Mouse (Mus musculus): Measurements from ENCODE around the gene Tmem107.

The Tmem107 gene

GRCm38 (mm10) chr11:69059357-69059974 is 11.1 kb upstream of the Tmem107 start, which contains the start of gene Borcs6:
Borcs6 (plus strand) TSS chr11:69059717.
- CTCF ChIA-PET = interaction anchor here (0.6 to 1.5 kb wide), 2 partner anchors 19 to 1041 kb away, joined by 3 to 5 read pairs; no protein-coding TSS in a partner anchor

DNA sequence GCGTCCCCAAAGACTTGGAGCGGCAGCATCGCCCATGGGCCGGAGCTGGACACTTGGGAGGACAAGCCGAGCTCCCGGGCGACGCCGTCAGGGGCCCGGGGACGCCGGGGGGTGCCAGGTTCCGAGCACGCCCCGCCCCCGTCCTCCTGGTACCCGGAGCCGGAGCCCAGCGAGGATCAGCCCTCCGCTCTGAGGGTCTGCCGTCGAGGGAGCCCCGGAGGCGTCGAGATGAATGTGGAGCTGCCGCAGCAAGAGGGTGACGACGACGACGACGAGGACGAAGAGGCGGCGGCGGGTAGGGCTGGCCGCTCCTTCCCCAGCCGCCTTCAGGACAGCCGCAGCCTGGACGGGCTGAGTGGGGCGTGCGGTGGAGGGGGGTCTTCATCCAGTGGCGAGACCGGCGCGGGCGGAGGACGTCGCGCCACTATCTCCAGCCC is 10.6 kb upstream of the Tmem107 start:
- CTCF ChIA-PET = interaction anchor here (1.5 kb wide), 1 partner anchor 19 kb away, joined by 5 read pairs; no protein-coding TSS in a partner anchor

GRCm38 (mm10) chr11:69060448-69061254 is 10.0 kb upstream of the Tmem107 start:
- CTCF ChIA-PET = interaction anchor here (0.5 to 1.5 kb wide), 4 partner anchors 19 to 44 kb away, joined by 3 to 6 read pairs (median 4); no protein-coding TSS in a partner anchor

- CTCF ChIA-PET = interaction anchor here (0.6 to 0.9 kb wide), 2 partner anchors 20 to 32 kb away, joined by 3 to 6 read pairs; no protein-coding TSS in a partner anchor
Measured at GRCm38 (mm10) chr11:69061255-69061912, 9.2 kb upstream of the Tmem107 start.

DNA sequence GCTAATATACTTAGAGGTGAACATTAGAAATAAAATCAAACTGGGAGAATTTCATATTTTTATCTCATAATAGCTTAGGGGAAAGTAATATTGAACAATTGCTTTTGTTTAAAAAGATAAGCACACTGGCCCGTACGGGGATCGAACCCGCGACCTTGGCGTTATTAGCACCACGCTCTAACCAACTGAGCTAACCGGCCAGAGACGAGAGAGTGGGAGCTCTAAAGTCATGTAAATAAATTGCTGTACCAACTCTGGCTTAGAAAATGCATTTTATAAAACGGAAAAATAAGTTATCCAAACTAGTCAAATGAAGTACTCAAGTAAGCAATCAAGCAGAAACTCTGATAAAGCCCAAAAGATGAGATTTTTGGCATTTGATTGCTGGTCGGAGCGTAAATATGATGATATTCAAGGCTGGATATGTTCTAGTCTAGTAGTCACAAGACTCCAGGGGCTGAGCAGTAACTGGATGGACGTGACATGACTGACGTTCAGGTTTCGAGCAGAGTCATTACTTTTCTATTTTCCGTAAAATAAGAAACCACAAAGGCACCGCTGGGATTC is 8.3 kb upstream of the Tmem107 start:
- CTCF ChIA-PET = interaction anchor here (0.9 to 1.8 kb wide), 2 partner anchors 21 to 60 kb away, joined by 4 to 6 read pairs; partner anchors contain the start of gene 9130213A22Rik

DNA sequence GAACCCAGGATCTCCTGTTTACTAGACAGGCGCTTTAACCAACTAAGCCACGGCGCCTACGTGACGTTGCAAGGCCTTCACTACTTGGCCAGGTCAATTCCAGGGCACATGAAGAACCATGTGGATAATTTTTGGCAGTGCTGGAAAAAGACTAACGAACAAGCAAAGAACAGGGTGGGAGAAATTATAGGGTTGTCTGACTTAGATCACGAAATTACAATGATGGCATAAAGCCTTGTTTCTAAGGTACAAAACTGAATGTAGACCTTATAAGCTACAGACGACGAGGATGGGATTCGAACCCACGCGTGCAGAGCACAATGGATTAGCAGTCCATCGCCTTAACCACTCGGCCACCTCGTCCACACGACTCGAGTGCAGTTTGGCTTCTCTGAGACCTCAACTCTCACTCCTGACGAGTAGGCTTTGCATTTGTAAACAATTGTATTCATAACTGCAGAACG is 7.8 kb upstream of the Tmem107 start:
- CTCF ChIA-PET = interaction anchor here (0.6 to 1.8 kb wide), 4 partner anchors 21 to 137 kb away, joined by 3 to 8 read pairs (median 5); partner anchors contain the start of gene 9130213A22Rik

DNA sequence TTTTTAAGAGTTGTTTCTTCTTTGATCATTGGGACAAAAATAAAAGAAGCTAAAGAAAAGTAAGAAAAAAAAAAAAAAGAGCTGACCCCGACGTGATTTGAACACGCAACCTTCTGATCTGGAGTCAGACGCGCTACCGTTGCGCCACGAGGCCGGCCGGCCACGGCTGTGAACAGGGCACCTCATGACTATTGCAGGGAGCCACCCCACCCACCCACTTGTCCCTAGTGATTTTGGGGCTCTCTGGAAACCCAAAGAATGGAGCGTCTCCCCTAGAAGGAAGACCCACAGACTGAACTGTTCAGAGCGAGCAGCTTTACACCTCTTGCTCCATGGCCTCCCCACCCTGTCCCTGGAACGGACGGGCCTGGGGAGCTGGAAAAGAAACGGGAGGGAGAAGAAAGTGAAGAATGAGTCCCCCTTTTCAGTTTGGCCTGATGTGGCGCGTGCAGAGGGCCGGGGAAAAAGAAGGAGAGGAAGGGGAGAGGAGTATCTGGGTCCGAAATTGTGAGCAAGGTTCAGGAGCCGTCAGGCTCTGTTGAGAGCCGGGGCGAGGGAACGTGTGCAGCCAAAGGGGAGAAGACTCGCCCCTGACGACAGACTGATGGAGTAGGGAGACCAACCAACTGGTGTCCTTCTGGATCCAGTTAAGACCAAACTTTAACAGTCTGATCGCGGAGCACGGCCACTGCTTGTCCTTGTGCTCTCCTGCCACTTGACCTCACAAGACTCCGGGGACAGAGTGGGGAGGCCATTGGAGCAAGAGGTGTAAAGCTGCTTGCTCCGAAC is 7.0 kb upstream of the Tmem107 start:
- CTCF ChIA-PET = interaction anchor here (0.6 to 1.8 kb wide), 6 partner anchors 21 to 138 kb away, joined by 3 to 8 read pairs (median 4); no protein-coding TSS in a partner anchor

- CTCF ChIA-PET = interaction anchor here (1.0 to 1.4 kb wide), 2 partner anchors 36 to 59 kb away, joined by 3 to 5 read pairs; no protein-coding TSS in a partner anchor
Measured at GRCm38 (mm10) chr11:69064259-69065133, 6.1 kb upstream of the Tmem107 start.

- CTCF ChIA-PET = interaction anchor here (0.8 to 1.4 kb wide), 2 partner anchors 19 to 35 kb away, joined by 3 to 13 read pairs; no protein-coding TSS in a partner anchor
Measured at GRCm38 (mm10) chr11:69065394-69065925, 5.1 kb upstream of the Tmem107 start.

- CTCF ChIA-PET = interaction anchor here (0.8 to 2.0 kb wide), 4 partner anchors 20 to 84 kb away, joined by 3 to 13 read pairs (median 4); partner anchors contain the start of gene 9130213A22Rik
Measured at GRCm38 (mm10) chr11:69066163-69066861, 4.3 kb upstream of the Tmem107 start.

DNA sequence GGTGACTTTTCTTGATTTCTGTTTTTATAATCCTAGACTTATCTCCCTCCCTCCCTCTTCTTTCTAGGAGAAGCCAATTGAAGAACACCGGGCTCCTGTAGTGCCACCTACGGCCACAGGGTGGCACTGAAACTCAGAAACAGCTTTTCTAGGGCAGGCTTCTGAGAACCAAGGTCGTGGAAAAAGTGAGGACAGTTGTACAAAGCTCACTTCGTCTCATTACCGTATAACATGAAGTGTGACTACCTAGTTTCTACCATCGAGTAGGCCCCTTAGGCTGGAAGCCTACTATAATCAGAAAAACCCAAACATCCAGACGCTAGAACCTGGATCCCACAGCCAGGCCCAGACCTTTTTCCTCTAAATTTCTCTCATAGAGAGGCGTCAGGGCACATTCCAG is 3.6 kb upstream of the Tmem107 start:
- CTCF ChIA-PET = interaction anchor here (0.7 to 2.0 kb wide), 6 partner anchors 10 to 83 kb away, joined by 3 to 5 read pairs (median 4); partner anchors contain the start of gene 9130213A22Rik

GRCm38 (mm10) chr11:69067601-69068000 is 3.0 kb upstream of the Tmem107 start:
- CTCF ChIA-PET = interaction anchor here (0.6 to 2.0 kb wide), 6 partner anchors 9 to 60 kb away, joined by 3 to 5 read pairs (median 4); partner anchors contain the start of gene 9130213A22Rik

DNA sequence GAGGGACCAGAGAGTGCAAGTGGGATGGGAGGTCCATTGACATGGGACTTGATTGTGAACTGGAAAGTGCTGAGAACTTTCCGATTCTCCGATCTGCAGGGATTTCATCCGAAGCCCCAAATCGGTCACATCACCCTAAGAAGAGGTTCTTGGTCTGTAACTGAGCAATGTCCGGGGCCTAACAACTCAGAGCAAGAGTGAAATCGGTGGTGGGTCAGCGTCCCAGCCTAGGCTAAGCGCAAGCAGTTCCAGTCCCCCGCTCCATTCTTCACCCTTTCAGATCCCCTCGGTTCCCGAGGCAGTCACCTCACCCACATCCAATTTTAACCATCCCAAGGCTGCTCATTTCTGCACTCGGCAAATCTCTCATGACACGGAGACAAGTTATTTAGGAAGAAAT is 513 bp upstream of the Tmem107 start:
- CTCF ChIA-PET = interaction anchor here (1.0 to 1.3 kb wide), 3 partner anchors 18 to 53 kb away, joined by 3 to 11 read pairs (median 3); partner anchors contain the start of gene 9130213A22Rik

GRCm38 (mm10) chr11:69071262-69071661 is 656 bp downstream of the Tmem107 start:
- CTCF ChIA-PET = interaction anchor here (1.6 kb wide), 1 partner anchor 18 kb away, joined by 4 read pairs; no protein-coding TSS in a partner anchor

DNA sequence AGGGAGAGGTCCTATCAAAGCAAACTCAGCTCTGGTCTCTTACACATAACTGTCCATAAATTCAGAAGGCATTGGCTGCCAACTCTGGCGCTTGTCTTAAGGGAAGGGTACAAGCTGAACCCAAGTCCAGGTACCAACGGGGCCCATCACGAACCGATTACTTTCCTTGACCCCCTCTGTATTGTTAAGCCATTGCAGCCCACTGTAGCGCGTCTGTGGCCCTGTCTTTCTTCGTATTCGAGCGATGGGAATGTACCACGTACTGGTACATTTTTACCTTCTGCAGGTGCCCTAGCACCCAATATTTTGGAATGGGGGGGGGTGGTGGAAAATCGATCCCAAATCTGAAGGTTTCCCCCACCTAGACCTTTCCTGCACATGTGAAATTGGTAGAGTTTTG is 1.6 kb downstream of the Tmem107 start:
- CTCF ChIA-PET = interaction anchor here (0.6 to 1.6 kb wide), 2 partner anchors 17 to 35 kb away, joined by 4 to 6 read pairs; no protein-coding TSS in a partner anchor

DNA sequence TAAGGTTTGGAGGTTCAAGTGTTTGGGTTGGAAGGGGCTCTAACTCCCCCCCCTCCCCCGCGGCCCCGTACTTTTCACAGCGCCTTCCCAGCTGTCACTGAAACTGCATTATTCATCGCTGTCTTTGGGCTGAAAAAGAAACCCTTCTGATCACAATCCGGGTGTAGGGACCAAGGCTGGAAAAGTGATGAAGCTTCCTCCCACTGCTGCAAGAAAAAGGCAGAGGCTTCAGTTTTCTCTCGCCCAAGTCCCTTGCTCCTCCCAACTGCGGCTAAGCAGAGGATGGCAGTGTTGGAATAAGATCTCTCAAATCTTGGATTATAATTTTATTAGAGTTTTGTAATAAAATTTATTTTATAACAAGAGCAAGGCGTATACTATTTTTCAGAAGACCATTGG is 2.1 kb downstream of the Tmem107 start:
- CTCF ChIA-PET = no interaction called here

DNA sequence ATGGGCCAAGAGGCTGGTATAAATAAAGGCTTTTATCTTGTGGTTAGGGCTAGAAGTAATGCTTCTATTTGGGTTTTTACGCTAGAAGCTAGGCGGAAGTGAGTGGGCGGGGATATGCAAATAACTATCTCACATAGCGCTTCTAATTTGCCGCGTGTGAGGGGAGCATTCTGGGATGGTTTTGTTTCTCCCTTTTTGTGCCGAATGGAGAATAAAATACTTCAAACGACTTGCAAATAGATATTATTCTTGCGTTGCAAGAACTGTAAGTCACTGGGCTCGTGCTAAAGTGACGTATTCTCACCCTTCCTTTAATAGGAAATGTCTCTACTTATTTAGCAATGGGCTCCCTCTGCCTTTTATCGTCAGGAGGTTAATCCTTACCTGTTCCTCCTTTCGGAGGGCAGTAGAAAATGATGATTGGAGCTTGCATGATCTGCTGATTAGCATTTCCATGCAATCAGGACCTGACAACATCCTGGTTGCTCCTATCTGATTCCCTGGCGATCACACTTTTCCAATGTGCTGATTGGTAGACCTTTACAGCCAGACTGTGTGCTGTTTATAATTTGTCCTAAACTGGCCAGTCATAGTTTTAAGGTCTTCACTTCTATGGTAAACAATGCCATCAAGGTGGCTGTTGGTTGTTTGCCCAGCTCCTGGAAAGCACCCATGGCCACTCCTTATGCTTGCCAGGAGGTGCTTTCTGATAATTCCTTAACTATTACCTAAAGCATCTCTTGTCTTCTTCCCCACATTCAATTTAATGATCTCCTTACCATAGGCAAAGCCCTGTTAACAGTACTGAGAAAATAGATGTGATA is 2.7 kb downstream of the Tmem107 start:
- CTCF ChIA-PET = no interaction called here

All from spleen, embryonic (tissue).